In genomic region chr11:8582101-8582920, GRCm38 (mm10) we compare ENCODE assay signal across 11 mouse cellular contexts.
A peak's percentile ranks its signal among the peaks of the same experiment; 100 is the strongest.
DNase-seq lines count a peak whose midpoint lies in the region; ATAC-seq lines count a peak whose summit lies in the region.
"Had no signal": no experiment of that assay in that cellular context is flagged by ENCODE, and none has a peak within 500 bp of the region (broad histone marks: within the 10 kb centered on the region; RNA-seq: fewer than 3 reads in every experiment).

No protein-coding gene starts in this region.

- peak; percentile 56 to 62 for DNase-seq in heart, adult 18-20 months
- no peak for DNase-seq in heart, postnatal 25 days (ENCODE audit: low spot score)
- DNase-seq in R1 (ENCODE audit: low read depth, low spot score) = peak; percentile 79
- no peak for DNase-seq in adrenal gland, postnatal 10 days
- DNase-seq in right cerebral cortex, postnatal 36 days (ENCODE audit: low spot score in 2 of 2) = no peak
- DNase-seq: adrenal gland, adult 8-10 months; kidney, adult 11 months had no signal

- ATAC-seq in hematopoietic stem cell, adult 5-6 weeks (replicated peaks in 1 of 2; ENCODE audit: insufficient read depth in 1 of 2, low FRiP score in 2 of 2, low TSS enrichment in 1 of 2, low read depth in 1 of 2, poor library complexity in 2 of 2, severe bottlenecking in 2 of 2) = peak; percentile 33 to 57; a peak in 3 of 4 replicates
- ATAC-seq in megakaryocyte progenitor cell, adult 5-6 weeks (replicated peaks; ENCODE audit: poor library complexity) = peak; percentile 78
- ATAC-seq in erythroblast, adult 5-6 weeks (replicated peaks; ENCODE audit: low FRiP score, poor library complexity, severe bottlenecking) = no peak
- ATAC-seq: forebrain, embryonic 13.5 days had no signal

- intact Hi-C loops in heart, postnatal 25 days (cut with DNase I) = no loop called here

Comparison
In these comparisons a context has a peak if more than half of its experiments do, and no peak if none do; other contexts are left out.
1. DNase-seq: peak in heart, adult 18-20 months (2 of 2) and R1 (single experiment); none in heart, postnatal 25 days (single experiment), adrenal gland, postnatal 10 days (single experiment) and right cerebral cortex, postnatal 36 days (0 of 2).